Comparison of ENCODE assay signal across 22 mouse cellular contexts in the genomic region with DNA sequence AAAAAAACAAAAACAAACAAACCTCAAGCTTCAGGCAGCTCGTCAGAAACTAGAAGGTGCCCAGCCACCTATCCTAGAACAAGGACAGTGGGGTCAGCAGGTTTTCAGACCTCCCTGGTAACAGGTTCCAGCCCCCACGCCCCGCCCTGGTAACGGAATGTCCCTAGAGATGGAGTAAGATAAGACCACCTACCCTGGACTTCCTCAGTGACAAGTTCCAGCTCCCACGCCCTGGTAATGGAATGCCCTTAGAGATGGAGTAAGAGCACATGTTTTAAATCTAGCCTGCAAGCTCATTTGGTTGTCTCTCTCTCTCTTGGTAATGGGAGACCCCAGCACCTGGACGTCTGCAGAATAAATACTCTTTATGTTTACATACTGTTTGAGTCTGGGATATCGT. TPM values are rescaled to one million over a fixed set of nuclear protein-coding genes. Genes with fewer than 3 reads are reported as not detected.
DNase-seq lines count a peak whose midpoint lies in the region; ATAC-seq lines count a peak whose summit lies in the region.
"Had no signal": no experiment of that assay in that cellular context is flagged by ENCODE, and none has a peak within 500 bp of the region (broad histone marks: within the 10 kb centered on the region; RNA-seq: fewer than 3 reads in every experiment).

No protein-coding gene starts in this region.

- H3K4me3 ChIP-seq in heart, embryonic 10.5 days, result no peak overlapping the region
- H3K4me3 ChIP-seq in heart, embryonic 11.5 days (ENCODE audit: low read depth, low read length), result no peak overlapping the region
- H3K4me3 ChIP-seq in neural tube, embryonic 15.5 days (replicated peaks), result no peak overlapping the region
- H3K4me3 ChIP-seq in embryonic facial prominence, embryonic 10.5 days, result no peak overlapping the region
- H3K4me3 ChIP-seq in midbrain, embryonic 11.5 days (ENCODE audit: low read depth, low read length), result no peak overlapping the region
- H3K4me3 ChIP-seq: embryonic facial prominence, embryonic 15.5 days; liver, embryonic 12.5 days; lung, embryonic 15.5 days; megakaryocyte, embryonic 14.5 days had no signal

- no peak overlapping the region for H3K9ac ChIP-seq in heart, embryonic 11.5 days (ENCODE audit: low read depth, low read length)
- no peak overlapping the region for H3K9ac ChIP-seq in neural tube, embryonic 15.5 days (replicated peaks)
- H3K9ac ChIP-seq in midbrain, embryonic 11.5 days (ENCODE audit: low read length), result no peak overlapping the region
- H3K9ac ChIP-seq: embryonic facial prominence, embryonic 15.5 days; liver, embryonic 12.5 days; lung, embryonic 15.5 days had no signal

- peaks cover 17% of the 10 kb centered on the region; the same call in 1 of the 2 replicates for H3K4me1 ChIP-seq in heart, embryonic 10.5 days
- peaks cover 9% of the 10 kb centered on the region for H3K4me1 ChIP-seq in heart, embryonic 11.5 days (ENCODE audit: control insufficient read depth, insufficient read depth, low read length)
- no peaks in the 10 kb centered on the region for H3K4me1 ChIP-seq in neural tube, embryonic 15.5 days
- H3K4me1 ChIP-seq in embryonic facial prominence, embryonic 10.5 days, result peaks cover 27% of the 10 kb centered on the region
- no peaks in the 10 kb centered on the region for H3K4me1 ChIP-seq in midbrain, embryonic 11.5 days (ENCODE audit: control insufficient read depth, insufficient read depth, low read length)

- no peaks in the 10 kb centered on the region for H3K9me3 ChIP-seq in heart, embryonic 10.5 days
- H3K9me3 ChIP-seq in heart, embryonic 11.5 days (replicated peaks; ENCODE audit: control insufficient read depth, low read length), result no peaks in the 10 kb centered on the region
- H3K9me3 ChIP-seq in neural tube, embryonic 15.5 days (replicated peaks), result no peaks in the 10 kb centered on the region
- H3K9me3 ChIP-seq in embryonic facial prominence, embryonic 10.5 days, result no peaks in the 10 kb centered on the region
- H3K9me3 ChIP-seq in midbrain, embryonic 11.5 days (ENCODE audit: control insufficient read depth, low read length), result no peaks in the 10 kb centered on the region
- H3K9me3 ChIP-seq: embryonic facial prominence, embryonic 15.5 days; G1E; liver, embryonic 12.5 days; lung, embryonic 15.5 days; megakaryocyte, embryonic 14.5 days had no signal

- no peak for ATAC-seq in heart, embryonic 11.5 days (replicated peaks; ENCODE audit: insufficient number of reproducible peaks, low FRiP score, low TSS enrichment)
- no peak for ATAC-seq in neural tube, embryonic 15.5 days (ENCODE audit: low FRiP score)
- no peak for ATAC-seq in midbrain, embryonic 11.5 days (ENCODE audit: low FRiP score)
- ATAC-seq: forebrain, embryonic 14.5 days; hindbrain, postnatal 0 days; liver, embryonic 12.5 days had no signal

- H3K27ac ChIP-seq in heart, embryonic 10.5 days, result peak overlapping the region; percentile 59
- no peak overlapping the region for H3K27ac ChIP-seq in heart, embryonic 11.5 days (ENCODE audit: low read depth, low read length)
- H3K27ac ChIP-seq in neural tube, embryonic 15.5 days (replicated peaks), result no peak overlapping the region
- 0 out of 2 replicates have a peak overlapping the region, but pooled peaks have one; percentile 31 for H3K27ac ChIP-seq in embryonic facial prominence, embryonic 10.5 days (replicated peaks)
- no peak overlapping the region for H3K27ac ChIP-seq in midbrain, embryonic 11.5 days (ENCODE audit: low read depth, low read length)
- H3K27ac ChIP-seq: embryonic facial prominence, embryonic 15.5 days; hindbrain, postnatal 0 days; liver, embryonic 12.5 days; lung, embryonic 15.5 days had no signal

- H3K4me2 ChIP-seq in heart, embryonic 11.5 days, result no peak overlapping the region
- no peak overlapping the region for H3K4me2 ChIP-seq in neural tube, embryonic 15.5 days
- no peak overlapping the region for H3K4me2 ChIP-seq in midbrain, embryonic 11.5 days
- H3K4me2 ChIP-seq: embryonic facial prominence, embryonic 15.5 days; liver, embryonic 12.5 days; lung, embryonic 15.5 days had no signal

- H3K27me3 ChIP-seq in heart, embryonic 10.5 days (ENCODE audit: insufficient read depth, poor library complexity, severe bottlenecking), result no peaks in the 10 kb centered on the region
- no peaks in the 10 kb centered on the region for H3K27me3 ChIP-seq in heart, embryonic 11.5 days (ENCODE audit: control insufficient read depth, insufficient read depth, low read length)
- no peaks in the 10 kb centered on the region for H3K27me3 ChIP-seq in neural tube, embryonic 15.5 days (replicated peaks)
- H3K27me3 ChIP-seq in embryonic facial prominence, embryonic 10.5 days (replicated peaks; ENCODE audit: low read depth, poor library complexity, severe bottlenecking), result no peaks in the 10 kb centered on the region
- no peaks in the 10 kb centered on the region for H3K27me3 ChIP-seq in midbrain, embryonic 11.5 days (ENCODE audit: control insufficient read depth, insufficient read depth, low read length)
- H3K27me3 ChIP-seq: embryonic facial prominence, embryonic 15.5 days; liver, embryonic 12.5 days; lung, embryonic 15.5 days; megakaryocyte, embryonic 14.5 days had no signal

- no peak for DNase-seq in heart, embryonic 10.5 days (ENCODE audit: low spot score)
- DNase-seq in neural tube, embryonic 10.5 days (ENCODE audit: extremely low spot score, low spot score), result peak; percentile 21
- peak; percentile 62 for DNase-seq in embryonic facial prominence, embryonic 10.5 days (ENCODE audit: low spot score)
- DNase-seq in midbrain, embryonic 11.5 days (ENCODE audit: low spot score, missing footprints), result no peak
- DNase-seq in Muller cell, postnatal 12 days (ENCODE audit: inconsistent ontology term), result no peak
- DNase-seq: adrenal gland, postnatal 14 days; B cell, adult 2 months; cerebellum, adult 9-10 months; heart, adult 18-20 months; heart, postnatal 14 days; kidney, postnatal 14 days; right cerebral cortex, adult 18-20 months; thymus, postnatal 14 days had no signal

- H3K36me3 ChIP-seq in heart, embryonic 10.5 days, result no peaks in the 10 kb centered on the region
- H3K36me3 ChIP-seq in heart, embryonic 11.5 days (ENCODE audit: control insufficient read depth, insufficient read depth, low read length), result no peaks in the 10 kb centered on the region
- no peaks in the 10 kb centered on the region for H3K36me3 ChIP-seq in neural tube, embryonic 15.5 days
- H3K36me3 ChIP-seq in embryonic facial prominence, embryonic 10.5 days (replicated peaks), result no peaks in the 10 kb centered on the region
- H3K36me3 ChIP-seq in midbrain, embryonic 11.5 days (ENCODE audit: control insufficient read depth, insufficient read depth, low read length), result no peaks in the 10 kb centered on the region
- H3K36me3 ChIP-seq: embryonic facial prominence, embryonic 15.5 days; liver, embryonic 12.5 days; lung, embryonic 15.5 days had no signal

- 35% methylated on average over 7 of the region's 7 CpGs for WGBS in heart, embryonic 10.5 days
- WGBS in heart, embryonic 11.5 days (ENCODE audit: insufficient replicate concordance), result 46% methylated on average over 7 of the region's 7 CpGs
- WGBS in neural tube, embryonic 15.5 days, result 81% methylated on average over 7 of the region's 7 CpGs
- 47% methylated on average over 7 of the region's 7 CpGs for WGBS in embryonic facial prominence, embryonic 10.5 days
- WGBS in midbrain, embryonic 11.5 days, result 83% methylated on average over 7 of the region's 7 CpGs

RNA-seq across cellular contexts. Expression of a gene that starts 46.7 kb away (rescaled TPM):
- polyA plus RNA-seq in heart, embryonic 10.5 days (2016; fragmentation: Nextera tagmentation; extraction: Ambion mirVana), result 65.2 and 68.5 TPM in 2 replicates
- 47.3 and 68.5 TPM in 2 replicates for polyA plus RNA-seq in heart, embryonic 11.5 days (2014; fragmentation: Nextera tagmentation; extraction: Ambion mirVana)
- polyA plus RNA-seq in neural tube, embryonic 15.5 days (2015; fragmentation: Nextera tagmentation; extraction: Ambion mirVana), result 27.5 and 36.5 TPM in 2 replicates
- 58.8 and 63.8 TPM in 2 replicates for polyA plus RNA-seq in embryonic facial prominence, embryonic 10.5 days (2016; fragmentation: Nextera tagmentation; extraction: Ambion mirVana)
- polyA plus RNA-seq in midbrain, embryonic 11.5 days (2014; fragmentation: Nextera tagmentation; extraction: Ambion mirVana), result 29.1 and 31.4 TPM in 2 replicates

RNA-seq across cellular contexts. Expression of a gene that starts 48.3 kb away (rescaled TPM):
- 5.3 and 6.0 TPM in 2 replicates for polyA plus RNA-seq in heart, embryonic 10.5 days (2016; fragmentation: Nextera tagmentation; extraction: Ambion mirVana)
- 5.3 and 5.5 TPM in 2 replicates for polyA plus RNA-seq in heart, embryonic 11.5 days (2014; fragmentation: Nextera tagmentation; extraction: Ambion mirVana)
- polyA plus RNA-seq in neural tube, embryonic 15.5 days (2015; fragmentation: Nextera tagmentation; extraction: Ambion mirVana), result 3.1 and 8.8 TPM in 2 replicates
- 1.0 and 1.4 TPM in 2 replicates for polyA plus RNA-seq in embryonic facial prominence, embryonic 10.5 days (2016; fragmentation: Nextera tagmentation; extraction: Ambion mirVana)
- polyA plus RNA-seq in midbrain, embryonic 11.5 days (2014; fragmentation: Nextera tagmentation; extraction: Ambion mirVana), result 2.0 and 2.2 TPM in 2 replicates

Comparison
In these comparisons a context has a peak if more than half of its experiments do, and no peak if none do; other contexts are left out.
1. H3K27ac ChIP-seq: peak in heart, embryonic 10.5 days (single experiment) and embryonic facial prominence, embryonic 10.5 days (single experiment); none in heart, embryonic 11.5 days (single experiment), neural tube, embryonic 15.5 days (single experiment) and midbrain, embryonic 11.5 days (single experiment).
2. DNase-seq: peak in neural tube, embryonic 10.5 days (single experiment) and embryonic facial prominence, embryonic 10.5 days (single experiment); none in heart, embryonic 10.5 days (single experiment), midbrain, embryonic 11.5 days (single experiment) and Muller cell, postnatal 12 days (single experiment).